Mouse (Mus musculus): ENCODE results near the gene Uba6. TPM values are rescaled to one million over a fixed set of nuclear protein-coding genes. Genes with fewer than 3 reads are reported as not detected.

Uba6 gene
- polyA plus RNA-seq, 1 experiment from 2014 or later, result 27.4 TPM

DNA sequence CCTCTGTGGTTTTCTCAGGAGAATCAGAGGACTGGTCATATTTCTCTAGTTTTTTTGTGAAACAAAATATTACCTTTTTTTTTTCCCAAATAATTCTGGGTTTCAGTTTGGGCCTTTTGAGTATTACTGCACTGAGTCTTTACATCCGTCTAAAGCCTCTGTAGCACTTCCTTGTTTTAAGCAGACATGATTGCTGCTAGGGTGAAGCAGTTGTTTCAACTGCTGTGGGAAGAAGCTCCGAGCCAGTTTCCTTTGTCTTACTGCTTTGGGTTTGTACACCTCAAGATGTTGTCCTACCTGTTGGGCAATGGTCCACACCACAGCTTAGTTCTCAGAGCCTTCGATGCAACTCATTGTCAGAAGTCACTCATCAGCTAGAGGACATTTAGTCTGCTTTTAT lies 72.0 kb downstream of the Uba6 start:
- Histone ChIP-seq H3K4me3 (ENCODE audit: low read depth, low read length) (no peak overlapping the region), H3K27me3 (ENCODE audit: control insufficient read depth, insufficient read depth, low read length) (no peaks in the 10 kb centered on the region), H3K36me3 (replicated peaks; ENCODE audit: control insufficient read depth, insufficient read depth, low read depth, low read length) (no peaks in the 10 kb centered on the region), H3K9me3 (replicated peaks; ENCODE audit: control insufficient read depth, low read length) (no peaks in the 10 kb centered on the region), H3K4me2 (ENCODE audit: low read depth, low read length) (no peak overlapping the region), H3K4me1 (ENCODE audit: control insufficient read depth, insufficient read depth, low read length) (no peaks in the 10 kb centered on the region), H3K9ac (replicated peaks; ENCODE audit: low read length) (no peak overlapping the region), H3K27ac (replicated peaks; ENCODE audit: low read depth, low read length) (no peak overlapping the region)
- no peak for ATAC-seq (replicated peaks; ENCODE audit: insufficient number of reproducible peaks, low FRiP score, low TSS enrichment, low read depth)
- DNase-seq (ENCODE audit: low spot score), result no peak
- WGBS, result 74% methylated on average over 3 of the region's 3 CpGs

DNA sequence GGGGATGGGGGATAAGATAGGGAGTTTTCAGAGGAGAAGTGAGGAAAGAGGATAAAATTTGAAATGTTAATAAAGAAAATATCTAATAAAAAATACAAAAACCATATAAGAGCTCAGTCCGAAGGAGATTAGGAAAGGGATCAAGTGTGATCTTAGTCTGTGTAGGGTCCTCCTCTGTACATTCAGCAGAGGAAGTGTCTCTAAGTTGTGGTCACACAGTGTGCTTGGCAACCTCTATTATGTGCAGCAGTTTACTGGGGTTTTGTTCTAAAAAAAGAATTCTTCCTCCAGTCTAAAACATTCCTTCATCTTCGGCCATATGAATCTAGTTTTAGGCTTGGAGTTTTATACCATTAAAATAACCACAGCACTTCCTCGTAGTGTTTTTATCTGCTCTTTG lies 73.6 kb downstream of the Uba6 start:
- Histone ChIP-seq H3K9me3 (replicated peaks; ENCODE audit: control insufficient read depth, low read length) (no peaks in the 10 kb centered on the region), H3K4me2 (ENCODE audit: low read depth, low read length) (no peak overlapping the region), H3K27me3 (ENCODE audit: control insufficient read depth, insufficient read depth, low read length) (no peaks in the 10 kb centered on the region), H3K4me3 (ENCODE audit: low read depth, low read length) (no peak overlapping the region), H3K27ac (replicated peaks; ENCODE audit: low read depth, low read length) (no peak overlapping the region), H3K4me1 (ENCODE audit: control insufficient read depth, insufficient read depth, low read length) (no peaks in the 10 kb centered on the region), H3K36me3 (replicated peaks; ENCODE audit: control insufficient read depth, insufficient read depth, low read depth, low read length) (no peaks in the 10 kb centered on the region), H3K9ac (replicated peaks; ENCODE audit: low read length) (no peak overlapping the region)
- ATAC-seq (replicated peaks; ENCODE audit: insufficient number of reproducible peaks, low FRiP score, low TSS enrichment, low read depth) (no peak), DNase-seq (ENCODE audit: low spot score) (no peak)
- WGBS, result 82% methylated on average over 3 of the region's 3 CpGs

DNA sequence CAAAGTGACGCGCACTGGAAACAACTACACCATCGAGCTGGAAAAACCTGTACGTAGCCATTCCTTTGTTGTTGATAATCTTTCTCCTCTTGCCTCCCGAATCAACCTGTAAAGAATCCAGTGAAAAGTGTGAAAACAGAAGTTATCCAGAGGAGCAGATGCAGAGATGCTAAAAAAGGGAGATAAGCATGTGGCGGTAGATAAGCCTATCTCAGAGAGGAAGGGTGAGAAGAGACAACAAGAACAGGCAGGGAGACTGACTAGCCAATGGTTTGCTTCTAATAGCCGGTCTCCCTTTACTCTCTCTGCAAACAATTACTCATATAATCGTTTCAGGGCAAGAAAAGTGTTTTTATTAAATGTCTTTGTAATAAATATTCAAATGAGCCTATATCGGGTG lies 77.8 kb downstream of the Uba6 start:
- Histone ChIP-seq H3K9ac (replicated peaks; ENCODE audit: low read length) (no peak overlapping the region), H3K36me3 (replicated peaks; ENCODE audit: control insufficient read depth, insufficient read depth, low read depth, low read length) (no peaks in the 10 kb centered on the region), H3K4me1 (ENCODE audit: control insufficient read depth, insufficient read depth, low read length) (no peaks in the 10 kb centered on the region), H3K4me2 (ENCODE audit: low read depth, low read length) (no peak overlapping the region), H3K27ac (replicated peaks; ENCODE audit: low read depth, low read length) (no peak overlapping the region), H3K4me3 (ENCODE audit: low read depth, low read length) (no peak overlapping the region), H3K27me3 (ENCODE audit: control insufficient read depth, insufficient read depth, low read length) (no peaks in the 10 kb centered on the region), H3K9me3 (replicated peaks; ENCODE audit: control insufficient read depth, low read length) (no peaks in the 10 kb centered on the region)
- WGBS, result 87% methylated on average over 9 of the region's 9 CpGs
- ATAC-seq (replicated peaks; ENCODE audit: insufficient number of reproducible peaks, low FRiP score, low TSS enrichment, low read depth), result no peak
- DNase-seq (ENCODE audit: low spot score), result no peak

DNA sequence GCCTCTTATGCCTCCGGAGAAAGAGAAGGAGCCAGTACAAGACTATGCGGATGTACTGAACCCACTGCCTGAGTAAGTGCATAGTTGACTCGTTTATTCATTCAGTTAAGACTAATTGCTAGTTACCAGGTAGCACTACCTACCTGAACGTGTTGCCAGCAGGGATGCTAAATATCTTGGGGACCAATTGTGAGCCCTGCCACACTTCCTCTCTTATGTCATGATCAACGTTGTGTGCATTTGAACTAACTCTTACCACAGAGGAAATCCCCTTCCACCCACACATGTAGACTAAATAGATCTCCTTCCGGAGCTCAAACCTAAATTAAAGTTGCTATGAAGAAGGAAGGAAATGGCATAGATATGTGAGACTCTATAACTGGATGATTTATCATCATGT lies 85.9 kb downstream of the Uba6 start:
- Histone ChIP-seq H3K4me2 (ENCODE audit: low read depth, low read length) (no peak overlapping the region), H3K4me3 (ENCODE audit: low read depth, low read length) (no peak overlapping the region), H3K27me3 (ENCODE audit: control insufficient read depth, insufficient read depth, low read length) (no peaks in the 10 kb centered on the region), H3K4me1 (ENCODE audit: control insufficient read depth, insufficient read depth, low read length) (no peaks in the 10 kb centered on the region), H3K9ac (replicated peaks; ENCODE audit: low read length) (no peak overlapping the region), H3K27ac (replicated peaks; ENCODE audit: low read depth, low read length) (no peak overlapping the region), H3K9me3 (replicated peaks; ENCODE audit: control insufficient read depth, low read length) (no peaks in the 10 kb centered on the region), H3K36me3 (replicated peaks; ENCODE audit: control insufficient read depth, insufficient read depth, low read depth, low read length) (no peaks in the 10 kb centered on the region)
- no peak for ATAC-seq (replicated peaks; ENCODE audit: insufficient number of reproducible peaks, low FRiP score, low TSS enrichment, low read depth)
- WGBS, result 81% methylated on average over 6 of the region's 6 CpGs
- no peak for DNase-seq (ENCODE audit: low spot score)

DNA sequence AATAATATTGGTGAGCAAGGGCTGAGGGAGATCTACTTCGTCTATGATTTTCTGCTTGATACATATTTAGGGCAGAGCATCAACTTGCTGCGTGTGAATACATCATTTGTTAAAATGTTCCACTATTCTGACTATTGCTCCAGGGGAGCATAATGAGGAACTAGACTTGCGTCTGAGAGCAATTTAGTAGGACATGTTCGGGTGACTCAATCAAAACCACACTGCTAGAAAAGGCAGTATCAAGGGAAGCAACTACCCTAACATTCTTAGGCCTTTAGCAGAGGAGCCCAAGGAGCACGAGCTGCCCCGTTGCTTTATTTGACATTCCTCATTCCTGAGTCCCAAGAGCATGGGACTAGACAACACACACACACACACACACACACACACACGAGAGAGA lies 87.6 kb downstream of the Uba6 start:
- no peak overlapping the region for H3K27ac ChIP-seq (replicated peaks; ENCODE audit: low read depth, low read length)
- ATAC-seq (replicated peaks; ENCODE audit: insufficient number of reproducible peaks, low FRiP score, low TSS enrichment, low read depth) (no peak), DNase-seq (ENCODE audit: low spot score) (no peak)
- WGBS, result 67% methylated on average over 7 of the region's 7 CpGs
- no peak overlapping the region for H3K9ac ChIP-seq (replicated peaks; ENCODE audit: low read length)
- no peaks in the 10 kb centered on the region for H3K36me3 ChIP-seq (replicated peaks; ENCODE audit: control insufficient read depth, insufficient read depth, low read depth, low read length)
- H3K4me3 ChIP-seq (ENCODE audit: low read depth, low read length), result no peak overlapping the region
- no peaks in the 10 kb centered on the region for H3K27me3 ChIP-seq (ENCODE audit: control insufficient read depth, insufficient read depth, low read length)
- H3K4me2 ChIP-seq (ENCODE audit: low read depth, low read length), result no peak overlapping the region
- H3K9me3 ChIP-seq (replicated peaks; ENCODE audit: control insufficient read depth, low read length), result no peaks in the 10 kb centered on the region
- H3K4me1 ChIP-seq (ENCODE audit: control insufficient read depth, insufficient read depth, low read length), result no peaks in the 10 kb centered on the region

DNA sequence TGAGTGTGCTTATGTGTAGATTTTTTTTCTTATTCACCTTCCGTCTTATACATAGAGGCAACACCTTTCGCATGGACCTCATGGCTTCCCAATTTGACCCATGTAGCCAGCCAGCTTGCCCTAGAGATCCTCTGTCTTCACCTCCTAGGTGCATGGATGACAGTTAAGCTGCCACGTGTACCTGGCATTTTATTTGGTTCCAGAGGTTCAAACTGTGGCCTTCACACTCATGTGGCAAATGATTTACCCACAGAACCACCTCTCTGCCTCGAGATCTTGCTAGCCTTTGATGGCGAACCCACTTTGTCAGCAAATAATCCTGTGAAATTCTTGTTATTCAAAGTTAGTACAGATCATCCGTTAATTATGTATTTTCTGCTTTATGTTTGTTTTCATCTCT lies 88.6 kb downstream of the Uba6 start:
- WGBS, result 86% methylated on average over 6 of the region's 6 CpGs

DNA sequence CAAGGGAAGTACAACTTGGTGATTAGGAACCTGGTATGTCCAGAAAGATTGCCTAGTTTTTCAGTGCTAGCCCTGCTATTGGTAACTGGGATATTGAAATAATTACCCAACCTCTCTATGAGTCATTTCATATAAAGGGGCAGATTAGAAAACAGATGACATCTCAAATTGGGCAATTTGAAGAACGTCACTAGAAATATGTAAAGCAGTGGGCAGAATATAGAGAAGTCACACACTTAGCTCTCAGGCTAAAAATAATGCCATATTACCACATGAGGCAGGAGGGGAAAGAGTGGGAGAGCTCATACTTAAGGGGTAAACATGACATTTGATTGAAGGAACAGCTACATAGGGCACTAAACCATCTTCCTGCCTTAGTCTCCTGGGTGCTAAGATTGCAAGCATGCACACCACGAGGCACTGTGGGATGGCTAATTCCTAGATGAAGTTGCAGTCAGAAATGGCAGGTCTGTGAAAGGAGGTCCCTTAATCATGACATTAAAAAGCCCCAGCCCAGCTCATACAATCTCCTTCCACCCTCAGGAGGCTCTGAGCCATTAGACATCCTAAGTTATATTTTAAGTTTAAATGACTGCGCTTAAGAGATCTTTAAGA lies 93.8 kb downstream of the Uba6 start:
- ATAC-seq (replicated peaks; ENCODE audit: insufficient number of reproducible peaks, low FRiP score, low TSS enrichment, low read depth) (no peak), DNase-seq (ENCODE audit: low spot score) (no peak)

More for the DNA sequence above, 88.6 kb downstream of the Uba6 start:
- no peak for ATAC-seq (replicated peaks; ENCODE audit: insufficient number of reproducible peaks, low FRiP score, low TSS enrichment, low read depth)
- no peaks in the 10 kb centered on the region for H3K27me3 ChIP-seq (ENCODE audit: control insufficient read depth, insufficient read depth, low read length)
- no peaks in the 10 kb centered on the region for H3K36me3 ChIP-seq (replicated peaks; ENCODE audit: control insufficient read depth, insufficient read depth, low read depth, low read length)
- DNase-seq (ENCODE audit: low spot score), result no peak
- no peak overlapping the region for H3K4me3 ChIP-seq (ENCODE audit: low read depth, low read length)
- H3K9ac ChIP-seq (replicated peaks; ENCODE audit: low read length), result no peak overlapping the region
- H3K4me2 ChIP-seq (ENCODE audit: low read depth, low read length), result no peak overlapping the region
- no peaks in the 10 kb centered on the region for H3K4me1 ChIP-seq (ENCODE audit: control insufficient read depth, insufficient read depth, low read length)
- H3K27ac ChIP-seq (replicated peaks; ENCODE audit: low read depth, low read length), result no peak overlapping the region
- no peaks in the 10 kb centered on the region for H3K9me3 ChIP-seq (replicated peaks; ENCODE audit: control insufficient read depth, low read length)

DNA sequence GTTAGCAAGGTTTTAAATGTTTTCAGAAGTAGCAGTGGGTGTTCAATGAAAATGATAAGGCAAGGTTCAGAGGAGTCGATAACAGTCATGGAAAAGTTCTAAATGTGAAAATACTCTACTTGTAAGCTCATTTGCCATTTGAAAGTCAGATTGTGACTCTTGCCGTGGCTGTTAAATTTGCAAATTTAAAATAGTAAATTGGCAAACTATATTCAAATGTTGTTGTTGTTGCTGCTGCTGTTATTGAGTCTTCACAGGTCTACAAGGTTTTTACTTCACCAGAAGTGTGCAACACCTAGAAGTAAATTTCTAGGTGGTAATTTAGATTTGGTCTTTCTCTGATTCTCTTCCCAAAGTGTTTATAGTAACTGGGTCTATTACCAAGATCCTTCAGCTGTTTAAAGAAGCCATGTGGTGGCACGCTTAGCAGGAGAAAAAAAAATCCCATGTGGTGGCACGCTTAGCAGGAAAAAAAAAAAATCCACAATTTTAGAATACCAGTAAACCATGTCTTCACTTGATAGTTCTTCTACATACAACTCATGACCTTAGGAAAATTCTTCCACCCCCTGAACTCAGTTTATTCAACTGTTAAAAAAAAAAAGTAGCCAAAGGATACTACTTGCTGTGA lies 99.7 kb downstream of the Uba6 start:
- no peak overlapping the region for H3K9ac ChIP-seq (replicated peaks; ENCODE audit: low read length)
- H3K27me3 ChIP-seq (ENCODE audit: control insufficient read depth, insufficient read depth, low read length), result no peaks in the 10 kb centered on the region
- no peak overlapping the region for H3K27ac ChIP-seq (replicated peaks; ENCODE audit: low read depth, low read length)
- H3K36me3 ChIP-seq (replicated peaks; ENCODE audit: control insufficient read depth, insufficient read depth, low read depth, low read length), result no peaks in the 10 kb centered on the region
- 82% methylated on average over 4 of the region's 4 CpGs for WGBS
- ATAC-seq (replicated peaks; ENCODE audit: insufficient number of reproducible peaks, low FRiP score, low TSS enrichment, low read depth), result no peak
- no peaks in the 10 kb centered on the region for H3K4me1 ChIP-seq (ENCODE audit: control insufficient read depth, insufficient read depth, low read length)
- no peak for DNase-seq (ENCODE audit: low spot score)
- no peak overlapping the region for H3K4me2 ChIP-seq (ENCODE audit: low read depth, low read length)
- no peak overlapping the region for H3K4me3 ChIP-seq (ENCODE audit: low read depth, low read length)
- H3K9me3 ChIP-seq (replicated peaks; ENCODE audit: control insufficient read depth, low read length), result no peaks in the 10 kb centered on the region

More for the DNA sequence above, 93.8 kb downstream of the Uba6 start:
- Histone ChIP-seq H3K27me3 (ENCODE audit: control insufficient read depth, insufficient read depth, low read length) (no peaks in the 10 kb centered on the region), H3K4me3 (ENCODE audit: low read depth, low read length) (no peak overlapping the region), H3K9me3 (replicated peaks; ENCODE audit: control insufficient read depth, low read length) (no peaks in the 10 kb centered on the region), H3K4me2 (ENCODE audit: low read depth, low read length) (no peak overlapping the region), H3K27ac (replicated peaks; ENCODE audit: low read depth, low read length) (no peak overlapping the region), H3K4me1 (ENCODE audit: control insufficient read depth, insufficient read depth, low read length) (no peaks in the 10 kb centered on the region), H3K9ac (replicated peaks; ENCODE audit: low read length) (no peak overlapping the region), H3K36me3 (replicated peaks; ENCODE audit: control insufficient read depth, insufficient read depth, low read depth, low read length) (no peaks in the 10 kb centered on the region)
- WGBS, result 81% methylated on average over 3 of the region's 3 CpGs
